Mouse (Mus musculus): ENCODE results near the gene Ddx19a. TPM values are rescaled to one million over a fixed set of nuclear protein-coding genes. Genes with fewer than 3 reads are reported as not detected.
"Not testable (repeated sequence)": the region's sequence is repeated elsewhere in the genome, so short reads cannot be mapped to it uniquely, and the experiment has no call there.

Gene Ddx19a
- 39.5 and 50.9 TPM in 2 replicates for total RNA-seq (2021)
- long read RNA-seq, transcript Ddx19a-201 (12 exons, 2,547 nt): major isoform, 12 of 22 reads
- long read RNA-seq, partial matches to known transcripts: 2 of 22 reads
- long read RNA-seq, other reads (novel, unspliced or antisense): 6 of 22 reads

DNA sequence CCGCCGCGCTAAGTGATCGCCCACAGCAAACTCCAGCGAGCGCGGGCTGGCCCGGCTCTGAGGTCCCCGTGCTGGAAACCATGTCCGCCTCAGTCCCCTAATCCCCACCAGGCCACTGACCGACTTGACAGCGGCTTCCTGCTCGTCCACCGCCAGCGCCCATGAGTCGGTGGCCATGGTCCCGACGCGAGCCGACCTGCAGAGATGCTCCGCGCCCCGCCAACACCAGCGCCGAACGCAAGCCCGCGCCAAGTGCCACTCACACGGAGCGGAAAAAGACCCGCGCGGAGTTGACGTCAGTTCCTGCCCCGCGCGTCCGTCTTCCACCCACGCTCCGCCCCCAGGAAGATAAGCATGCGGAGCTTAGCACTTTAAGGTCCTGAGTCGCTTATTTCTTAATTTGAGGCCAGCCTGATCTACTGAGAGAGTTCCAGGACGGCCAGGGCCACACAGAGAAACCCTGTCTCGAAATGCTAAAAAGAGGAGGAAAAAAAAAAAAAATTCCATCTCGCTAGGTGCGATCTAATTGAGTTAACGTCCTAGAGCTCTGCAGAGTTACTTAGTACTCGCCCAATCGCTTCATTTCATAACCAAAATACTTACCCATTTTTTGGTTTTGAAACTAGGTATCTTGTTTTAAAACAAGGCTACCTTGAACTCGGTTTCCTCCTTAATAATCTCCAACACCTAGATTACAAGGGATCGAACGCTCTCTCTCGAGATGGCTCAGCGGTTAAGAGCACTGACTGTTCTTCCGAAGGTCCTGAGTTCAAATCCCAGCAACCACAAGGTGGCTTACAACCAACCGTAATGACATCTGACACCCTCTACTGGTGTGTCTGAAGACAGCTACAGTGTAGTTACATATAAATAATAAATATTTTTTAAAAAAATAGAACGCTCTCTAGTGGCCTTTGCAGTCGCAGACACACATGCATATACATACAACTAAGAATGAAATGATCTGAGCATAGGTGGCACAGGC is at the start of gene Ddx19a:
Gene Ddx19a, minus strand, starts transcription at position 254 of the 985 bp plus-strand sequence.
- DNase-seq: peak; percentile 88

DNA sequence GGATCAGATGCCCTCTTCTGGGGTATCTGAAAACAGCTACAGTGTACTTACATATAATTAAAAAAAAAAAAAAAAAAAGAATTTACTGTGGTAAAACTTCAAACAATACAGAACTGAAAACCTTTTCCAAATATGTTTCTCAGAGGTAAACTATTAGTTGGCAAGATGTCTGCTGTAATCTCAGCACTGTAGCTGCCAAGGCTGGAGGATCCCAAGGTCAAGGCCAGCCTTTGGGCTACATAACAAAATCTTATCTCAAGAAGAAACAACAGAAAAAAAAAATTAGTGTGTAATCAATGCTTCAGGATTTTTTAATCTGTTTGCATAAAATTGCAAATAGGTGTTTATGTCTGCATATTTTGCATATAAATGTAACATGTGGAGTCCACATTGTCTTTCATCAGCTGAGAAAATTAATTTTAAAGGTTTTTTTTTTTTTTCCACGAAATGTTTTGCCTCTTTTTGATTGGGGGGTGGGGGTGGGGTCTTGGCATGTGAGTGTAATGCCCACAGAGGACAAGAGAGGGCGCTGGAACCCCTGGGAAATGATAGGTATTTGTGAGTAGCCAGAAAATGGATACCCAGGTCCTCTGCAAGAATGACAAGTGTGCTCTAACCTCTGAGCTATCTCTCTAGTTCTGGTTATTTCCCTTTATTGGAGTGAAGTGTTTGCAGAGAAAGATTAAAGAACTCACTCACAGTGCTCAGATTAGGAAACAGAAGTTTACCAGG is 46.6 kb upstream of the Ddx19a start:
- DNase-seq: no peak

DNA sequence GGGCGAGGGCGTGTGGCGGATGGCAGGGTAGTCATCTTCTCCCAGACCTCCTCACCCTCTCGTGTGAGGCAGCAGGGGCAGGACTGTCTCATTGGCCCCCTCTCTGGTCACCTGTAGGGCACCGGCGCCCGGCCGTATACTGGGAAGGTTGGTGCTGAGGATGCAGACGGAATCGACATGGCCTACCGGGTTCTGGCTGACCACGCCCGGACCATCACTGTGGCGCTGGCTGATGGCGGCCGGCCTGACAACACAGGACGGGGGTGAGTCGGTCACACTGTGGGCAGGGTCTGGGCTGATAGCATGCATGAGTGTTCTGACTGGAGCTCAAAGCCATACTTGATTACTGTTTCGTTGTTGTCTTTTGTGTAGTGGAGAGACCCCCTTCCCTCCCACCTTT is 44.9 kb upstream of the Ddx19a start:
- no peak for DNase-seq

DNA sequence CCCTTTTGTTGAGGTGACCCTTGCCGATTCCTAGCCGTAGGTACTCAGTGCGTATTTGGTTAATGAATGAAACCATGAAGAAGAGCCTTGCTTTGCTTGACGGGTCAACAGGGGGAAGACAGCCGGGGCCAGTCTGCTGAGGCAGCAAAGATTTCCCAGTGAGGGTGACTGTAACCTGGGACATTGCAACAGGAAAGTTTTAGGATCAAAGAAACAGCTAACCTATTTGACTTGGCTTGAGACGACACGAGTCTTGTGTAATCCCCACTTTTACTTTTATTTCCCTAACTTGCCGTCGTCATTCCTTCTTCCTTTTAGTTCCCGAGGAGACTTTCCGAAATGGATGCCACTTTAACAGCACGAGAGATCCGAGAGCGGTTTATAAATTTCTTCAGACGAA is 39.0 kb upstream of the Ddx19a start:
- DNase-seq: no peak

DNA sequence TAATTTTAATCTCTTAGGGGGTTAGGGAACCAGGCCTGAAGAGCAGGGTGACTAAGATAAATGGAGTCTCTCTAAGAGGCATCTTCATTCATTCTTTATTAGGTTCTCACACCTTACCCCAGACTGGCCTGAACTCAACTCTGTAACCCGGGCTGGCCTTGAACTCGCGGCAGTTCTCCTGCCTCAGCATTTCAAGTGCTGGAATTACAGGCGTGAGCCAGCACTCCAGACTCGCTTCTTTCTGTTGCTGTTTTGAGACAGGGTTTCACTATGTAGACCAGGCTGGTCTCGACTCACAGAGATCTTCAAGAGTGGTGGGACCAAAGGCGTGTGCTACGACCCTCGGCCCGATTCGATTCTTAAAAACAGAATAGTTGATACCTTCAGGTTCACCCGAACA is 36.7 kb upstream of the Ddx19a start:
- DNase-seq: peak; percentile 29

DNA sequence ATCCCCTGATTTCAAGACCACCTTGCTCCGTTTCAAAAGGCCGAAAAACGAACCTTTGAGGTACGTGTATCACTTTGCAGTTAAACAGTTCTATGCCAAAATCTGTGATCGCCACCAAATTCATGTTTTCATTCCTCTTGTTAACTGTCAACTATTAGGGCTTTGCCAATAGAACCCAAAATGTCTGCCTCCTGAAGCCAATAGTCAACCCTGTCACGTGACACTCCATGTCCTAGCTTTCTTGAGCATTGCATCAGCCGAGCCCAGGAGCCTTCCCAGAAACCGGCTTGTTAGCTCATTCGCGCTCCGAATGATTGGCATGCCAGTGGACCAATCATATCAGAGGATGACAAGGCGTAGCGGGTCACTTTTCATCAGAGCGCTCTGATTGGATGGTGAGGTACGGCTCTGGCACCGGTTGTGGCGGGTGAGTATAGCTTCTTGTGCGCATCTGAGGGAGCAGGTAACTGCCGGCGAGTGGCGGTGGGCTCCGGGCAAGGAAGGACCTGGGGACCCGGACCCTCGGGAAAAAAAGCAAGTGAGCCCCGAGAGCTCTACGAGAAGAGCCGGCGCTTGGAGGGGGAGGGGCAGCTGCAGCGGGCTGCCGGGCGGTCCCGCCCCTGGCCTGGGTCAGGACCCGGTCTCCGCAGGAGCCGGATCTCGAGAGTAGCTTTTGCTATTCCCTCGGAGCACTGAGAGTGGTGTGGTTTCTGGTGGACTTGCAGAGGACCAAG is 36.0 kb upstream of the Ddx19a start:
- peak; percentile 93 for DNase-seq

DNA sequence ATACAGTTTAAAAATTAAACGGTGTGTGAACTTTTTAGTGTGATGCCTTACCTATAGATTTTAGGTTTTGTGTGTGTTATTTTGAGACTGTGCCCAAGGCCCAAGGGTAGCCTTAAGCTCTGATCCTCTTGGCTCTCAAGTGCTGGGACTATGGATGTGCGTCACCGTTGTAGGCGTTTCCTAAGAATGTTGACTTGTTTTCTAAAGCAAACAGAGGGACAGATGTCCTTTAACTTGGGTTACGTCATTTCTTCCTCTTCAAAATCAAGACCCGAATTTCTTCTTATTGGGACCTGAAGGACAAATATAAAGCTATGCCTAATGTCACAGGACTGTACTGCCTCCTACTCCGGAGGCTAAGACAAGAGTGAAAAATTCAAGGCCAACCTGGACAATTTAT is 35.3 kb upstream of the Ddx19a start, which contains the start of gene Aars:
Gene Aars, plus strand, starts transcription at position 229 of the 400 bp plus-strand sequence.
- DNase-seq: no peak

DNA sequence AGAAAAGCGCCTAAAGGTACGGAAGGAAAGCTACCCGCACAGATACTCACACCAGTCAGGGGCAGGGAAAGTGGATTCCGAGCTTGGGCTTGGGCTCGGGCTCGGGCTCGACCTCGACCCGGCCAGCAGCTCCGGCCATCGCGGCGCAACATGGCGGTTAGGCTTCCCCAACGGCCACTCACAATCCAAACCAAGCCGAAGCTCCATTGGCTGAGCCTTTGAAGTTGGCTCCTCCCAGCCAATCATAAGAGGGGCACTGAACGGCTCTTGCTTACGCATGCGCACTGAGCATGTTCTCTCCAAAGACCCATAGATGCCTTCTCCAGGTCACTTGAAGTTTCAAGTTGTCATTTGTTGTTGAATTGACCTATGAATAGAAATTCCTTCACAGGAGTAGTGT is 34.0 kb upstream of the Ddx19a start, which contains the start of gene Ddx19b:
Gene Ddx19b, minus strand, starts transcription at position 180 of the 400 bp plus-strand sequence.
- no peak for DNase-seq

DNA sequence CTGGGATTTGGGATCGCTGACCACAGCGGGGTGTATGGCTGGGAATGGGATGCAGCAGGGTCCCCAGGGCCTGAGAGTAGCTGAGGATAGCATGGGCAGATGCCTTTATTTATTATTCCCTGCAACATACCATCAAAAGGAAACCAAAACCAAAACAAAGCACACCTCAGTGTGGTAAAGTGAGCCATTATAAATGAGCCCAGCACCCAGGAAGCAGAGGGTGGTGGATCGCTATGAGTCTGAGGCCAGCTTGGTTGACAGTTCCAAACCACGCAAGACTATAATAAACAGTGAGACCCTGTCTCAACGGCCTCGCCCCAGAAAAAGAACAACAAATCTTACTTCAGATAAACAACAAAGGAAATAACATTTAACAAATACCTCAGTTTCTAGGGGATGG is 32.4 kb upstream of the Ddx19a start:
- no peak for DNase-seq

DNA sequence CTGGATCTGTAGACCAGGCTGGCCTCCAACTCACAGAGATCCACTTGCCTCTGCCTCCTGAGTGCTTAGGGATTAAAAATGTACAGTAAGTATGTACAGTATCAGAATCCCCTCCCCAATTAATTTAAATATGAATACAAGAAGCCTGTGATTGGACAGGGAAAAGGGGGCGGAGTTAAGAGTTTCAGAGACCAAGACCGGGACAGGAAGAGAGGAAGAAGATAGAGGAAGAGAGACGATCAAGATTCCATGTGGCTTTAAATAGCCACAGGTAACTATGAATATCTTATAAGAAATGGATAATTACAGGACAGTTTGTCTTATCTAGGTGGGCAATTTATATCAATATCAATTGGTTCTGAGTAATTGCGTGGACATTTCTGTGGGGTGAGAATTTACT is 32.0 kb upstream of the Ddx19a start:
- no peak for DNase-seq

DNA sequence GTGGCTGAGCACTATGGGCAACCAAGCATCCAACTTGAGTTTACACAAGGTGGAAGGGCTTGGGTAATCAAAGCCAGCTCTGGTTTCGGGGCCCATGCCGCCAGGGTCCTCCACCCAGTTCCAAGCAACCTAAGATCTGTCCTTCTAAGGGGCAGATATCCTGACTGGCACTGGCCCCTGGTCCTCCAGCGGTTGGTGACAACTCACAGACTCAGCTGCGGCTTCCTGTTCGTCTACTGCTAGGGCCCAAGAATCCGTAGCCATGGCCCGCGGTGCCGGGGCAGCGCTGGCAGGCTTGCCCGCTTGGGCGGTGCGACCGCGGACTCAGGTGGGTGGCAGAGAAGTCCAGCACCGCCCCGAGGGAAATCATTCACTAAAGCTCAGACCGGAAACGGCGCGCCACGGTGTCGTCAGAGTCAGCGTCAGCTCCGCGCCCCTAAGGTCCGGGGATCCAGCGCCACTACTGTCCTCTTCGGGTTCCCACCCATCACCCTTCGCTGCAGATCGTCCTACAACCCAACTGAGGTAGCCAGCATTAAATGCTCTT is 29.9 kb upstream of the Ddx19a start:
- peak; percentile 90 for DNase-seq

DNA sequence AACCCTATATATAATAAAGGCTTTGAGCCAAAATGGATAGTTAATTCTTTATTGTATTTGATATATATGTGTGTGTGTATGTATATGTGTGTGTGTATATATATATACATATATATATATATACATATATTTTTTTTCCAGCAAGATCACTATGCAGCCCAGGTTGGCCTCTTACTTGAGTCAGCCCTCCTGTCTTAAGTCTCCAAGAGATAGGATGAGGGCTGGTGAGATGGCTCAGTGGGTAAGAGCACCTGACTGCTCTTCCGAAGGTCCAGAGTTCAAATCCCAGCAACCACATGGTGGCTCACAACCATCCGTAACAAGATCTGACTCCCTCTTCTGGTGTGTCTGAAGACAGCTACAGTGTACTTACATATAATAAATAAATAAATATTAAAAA is 29.0 kb upstream of the Ddx19a start:
- DNase-seq: not testable (repeated sequence)

DNA sequence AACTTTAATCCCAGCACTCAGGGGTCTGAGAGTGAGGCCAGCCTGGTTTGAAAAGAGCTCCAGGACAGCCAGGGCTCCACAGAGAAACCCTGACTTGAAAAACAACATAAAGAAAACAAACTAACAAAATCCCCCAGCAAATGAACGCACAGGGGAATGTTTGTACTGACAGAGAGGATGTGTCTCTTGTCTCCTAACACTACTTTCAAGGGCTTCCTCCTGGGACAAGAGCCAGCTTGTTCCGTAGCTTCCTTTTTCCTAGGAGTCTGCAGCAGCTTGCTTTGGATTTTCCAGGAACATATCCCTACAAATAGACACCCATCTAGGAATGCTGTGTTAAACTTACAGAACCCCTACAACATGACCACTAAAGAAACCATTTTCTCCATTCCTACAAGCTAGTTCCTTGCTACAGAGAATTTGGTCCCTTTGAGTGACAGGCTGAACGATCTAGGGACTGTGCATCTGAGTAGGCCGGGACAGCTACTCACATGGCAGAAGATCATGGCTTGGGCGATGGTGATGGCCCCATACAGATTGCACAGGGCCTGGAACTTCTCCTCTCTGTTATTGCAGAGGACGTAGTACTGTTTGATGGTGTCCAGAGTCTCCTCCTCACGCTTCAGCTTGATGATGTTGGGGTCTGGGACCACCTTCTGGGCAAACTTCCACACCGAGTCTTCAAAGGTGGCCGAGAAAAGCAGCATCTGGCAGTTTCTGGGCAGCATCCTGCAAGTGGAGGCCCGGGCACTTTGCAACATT is 12.8 kb upstream of the Ddx19a start:
- DNase-seq: not testable (repeated sequence)

DNA sequence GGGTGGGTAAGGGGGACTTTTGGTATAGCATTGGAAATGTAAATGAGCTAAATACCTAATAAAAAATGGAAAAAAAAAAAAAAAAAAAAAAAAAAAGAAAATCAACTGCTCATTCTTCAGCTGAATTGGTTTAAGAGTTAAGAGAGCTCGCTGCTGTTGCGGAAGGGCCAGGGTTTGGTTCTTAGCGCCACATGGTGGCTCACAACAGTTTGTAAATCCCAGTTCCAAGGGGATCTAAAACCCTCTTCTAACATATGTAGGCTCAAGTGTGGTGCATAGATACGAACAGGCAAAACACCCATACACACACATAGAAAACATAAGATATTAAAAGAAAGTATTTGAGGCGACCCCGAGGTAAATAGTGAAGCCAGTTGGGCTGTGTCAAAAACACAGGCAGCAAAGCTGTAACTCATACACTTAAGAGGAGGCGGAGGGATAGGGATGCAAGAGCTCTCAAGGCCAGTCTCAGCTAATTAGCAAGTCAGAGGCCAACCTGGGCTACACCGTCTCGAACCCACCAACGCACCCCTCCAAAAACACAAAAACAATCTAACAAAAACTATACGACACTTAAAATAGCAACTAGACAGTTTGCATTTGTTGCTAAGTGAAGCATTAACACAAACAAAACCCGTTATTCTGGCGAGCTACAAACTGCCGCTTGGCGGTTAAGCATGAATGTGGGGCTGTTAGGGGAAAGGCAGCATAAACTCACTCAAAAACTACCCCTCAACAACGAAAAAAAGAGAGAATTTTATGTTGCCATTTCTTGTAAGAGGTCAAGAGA is 764 bp downstream of the Ddx19a start:
- no peak for DNase-seq

DNA sequence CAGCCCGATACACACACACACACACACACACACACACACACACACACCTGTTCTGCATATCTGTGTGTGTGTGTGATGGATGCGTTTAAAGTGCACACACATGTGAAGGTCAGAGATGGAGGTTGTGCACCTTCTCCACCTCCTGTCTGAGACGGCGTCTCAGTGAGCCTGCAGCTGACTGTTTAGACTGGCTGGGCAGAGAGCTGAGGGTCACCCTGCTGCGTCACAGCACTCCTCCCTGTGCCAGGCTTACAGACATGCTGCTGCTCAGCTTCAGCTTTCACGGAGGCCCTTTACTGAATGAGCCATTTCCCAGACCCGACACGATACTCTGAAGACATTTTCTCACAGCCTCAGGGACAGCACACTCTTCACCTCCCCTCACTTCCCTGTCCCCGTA is 7.6 kb downstream of the Ddx19a start:
- DNase-seq: no peak

DNA sequence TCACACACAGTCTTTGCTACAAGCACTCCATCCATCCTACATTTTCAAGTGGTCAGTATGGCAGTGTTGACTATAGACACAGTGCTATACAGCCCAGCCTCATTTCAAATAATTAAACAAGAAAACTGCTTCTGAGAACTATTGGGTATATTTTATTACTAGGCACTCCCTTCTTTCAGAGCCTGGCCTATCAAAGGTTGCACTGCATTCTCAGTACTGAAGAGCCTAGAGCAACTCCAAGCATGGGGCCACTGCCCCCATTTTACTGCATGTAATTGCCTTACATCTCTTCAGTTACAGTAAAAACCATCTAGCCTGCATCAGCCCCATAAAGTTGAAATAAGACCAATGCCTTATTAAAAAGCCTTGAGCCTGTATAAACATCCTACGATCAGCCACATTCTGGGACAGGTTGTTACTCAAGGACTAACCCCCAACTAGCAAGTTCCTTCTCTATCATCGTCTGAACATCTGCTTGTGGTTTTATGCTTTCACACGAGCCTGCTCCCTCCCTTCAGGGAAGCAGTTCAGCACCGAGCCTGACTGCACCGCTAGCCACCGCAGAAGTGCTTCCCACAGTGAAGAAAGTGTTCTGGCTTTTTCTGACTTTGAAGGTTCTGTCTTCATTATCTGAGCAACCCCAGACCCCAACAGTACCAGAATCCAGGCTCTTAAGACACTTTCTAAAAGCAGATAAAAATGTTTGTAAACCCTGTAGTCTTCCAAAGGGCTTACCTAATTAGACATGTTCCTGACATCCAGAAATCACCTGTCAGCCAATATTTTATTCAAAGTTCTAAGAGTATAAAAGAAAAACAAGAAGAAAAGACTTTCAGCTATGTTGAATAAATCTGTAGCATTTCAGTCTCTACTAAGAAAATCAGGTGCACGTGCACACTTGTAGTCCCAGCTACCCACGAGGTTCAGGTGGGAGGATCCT is 9.5 kb downstream of the Ddx19a start:
- DNase-seq: no peak

DNA sequence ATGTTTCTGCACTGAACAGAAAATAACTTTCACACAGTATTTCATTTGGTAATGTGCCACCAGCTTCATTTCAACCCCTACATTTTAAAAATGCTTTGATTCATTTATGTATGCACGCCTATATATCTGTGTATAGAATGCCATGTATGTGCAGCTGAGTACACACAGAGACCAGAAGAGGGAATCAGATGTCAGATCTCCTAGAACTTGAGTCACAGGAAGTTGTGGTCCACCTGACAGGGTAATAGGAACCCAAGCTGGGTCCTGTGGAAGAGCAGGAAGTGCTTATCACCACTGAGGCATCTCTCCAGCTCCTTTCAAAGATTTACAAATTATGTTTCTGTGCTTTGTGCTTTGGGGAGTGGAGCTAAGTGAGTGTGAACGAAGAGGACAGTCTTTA is 16.3 kb downstream of the Ddx19a start:
- DNase-seq: no peak

DNA sequence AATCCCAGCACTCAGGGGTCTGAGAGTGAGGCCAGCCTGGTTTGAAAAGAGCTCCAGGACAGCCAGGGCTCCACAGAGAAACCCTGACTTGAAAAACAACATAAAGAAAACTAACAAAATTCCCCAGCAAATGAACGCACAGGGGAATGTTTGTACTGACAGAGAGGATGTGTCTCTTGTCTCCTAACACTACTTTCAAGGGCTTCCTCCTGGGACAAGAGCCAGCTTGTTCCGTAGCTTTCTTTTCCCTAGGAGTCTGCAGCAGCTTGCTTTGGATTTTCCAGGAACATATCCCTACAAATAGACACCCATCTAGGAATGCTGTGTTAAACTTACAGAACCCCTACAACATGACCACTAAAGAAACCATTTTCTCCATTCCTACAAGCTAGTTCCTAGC is 19.6 kb downstream of the Ddx19a start:
- not testable (repeated sequence) for DNase-seq

DNA sequence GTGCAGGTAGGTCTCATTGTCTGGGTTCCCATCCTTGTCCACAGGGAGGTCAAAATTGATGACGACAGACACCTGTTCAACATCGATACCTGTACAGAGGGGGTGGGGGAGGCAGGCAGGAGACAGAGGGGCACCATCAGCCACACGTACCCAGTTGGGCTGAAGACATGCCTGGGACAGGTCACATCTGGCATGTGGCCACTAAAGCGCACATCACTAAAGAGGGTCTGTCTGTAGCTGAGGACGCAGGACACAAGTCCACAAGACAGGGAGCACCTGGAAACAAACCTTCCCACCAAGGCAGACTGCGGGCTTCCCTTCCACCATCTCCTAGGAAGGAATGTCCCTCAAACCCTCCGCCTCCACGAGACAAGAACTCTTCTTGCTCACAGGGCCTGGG is 21.1 kb downstream of the Ddx19a start:
- not testable (repeated sequence) for DNase-seq

All from adrenal gland, postnatal 25 days (tissue).